Mouse (Mus musculus): ENCODE results near the gene Cdhr2.

GRCm38 (mm10) chr13:54716916-54717315, 15.7 kb downstream of the Cdhr2 start:
- TF ChIP-seq CTCF (IDR thresholded peaks at IDR 0.05) (peak; percentile 84), POLR2A (IDR thresholded peaks at IDR 0.05; ENCODE audit: insufficient read depth, low read depth, low read length) (no peak), EP300 (IDR thresholded peaks at IDR 0.05; ENCODE audit: insufficient read depth, low read depth, low read length) (no peak)

Measured in heart, adult 2 months (tissue).